Mouse (Mus musculus) mesoderm, embryonic 11.5 days (tissue): ENCODE results near the gene Tmem171.

Experiments
- DNase-seq: peaks from one replicate; pipeline ENCODE4 v3.0.0-alpha.2; 2012; ENCODE audit warnings: low read depth, low spot score

The Tmem171 gene

DNA sequence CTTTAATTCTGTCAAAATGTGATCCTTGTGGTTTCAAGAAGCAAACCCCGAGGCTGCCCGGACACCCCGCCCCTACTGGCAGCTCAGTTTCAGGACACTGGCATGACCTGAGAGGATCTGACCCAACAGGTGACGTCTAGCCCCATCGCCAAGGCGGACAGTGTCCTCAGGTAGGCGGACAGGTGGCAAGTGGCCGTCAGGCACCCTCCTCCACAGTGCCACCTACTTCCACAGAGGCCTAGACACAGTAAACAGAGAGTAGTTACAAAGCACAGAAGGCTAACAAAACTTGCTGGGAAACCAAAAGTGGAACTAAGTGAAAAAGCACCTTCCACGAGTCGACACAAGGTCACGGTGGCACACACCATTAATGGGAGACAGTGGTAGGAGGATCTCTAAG is 1.3 kb downstream of the Tmem171 start:
- DNase-seq = no peak

DNA sequence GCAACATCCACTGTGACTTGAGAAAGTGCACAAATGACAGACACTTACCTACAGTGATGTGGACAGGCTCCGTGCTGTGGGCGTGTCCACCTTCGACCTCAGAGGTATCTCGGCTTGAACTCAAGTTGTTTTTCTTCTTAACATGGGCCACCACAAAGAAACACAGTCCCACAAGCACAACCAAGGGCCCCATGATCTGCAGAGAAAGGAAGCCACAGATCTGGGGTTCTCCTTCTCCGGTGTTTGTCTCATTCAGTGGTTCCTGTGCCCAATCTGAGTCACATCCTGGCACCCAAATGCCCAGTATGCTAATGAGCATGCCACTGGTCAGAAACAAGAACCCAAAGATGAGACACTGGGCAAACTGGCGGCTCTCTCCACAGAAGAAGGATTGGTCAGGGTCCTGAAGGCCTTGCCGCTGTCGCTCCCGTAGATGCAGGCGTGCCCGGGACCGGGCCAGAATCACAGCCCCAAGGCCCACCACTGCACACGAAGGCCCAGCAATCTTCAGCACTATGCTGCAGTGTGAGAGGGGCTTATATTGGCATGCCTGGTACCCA is 2.6 kb downstream of the Tmem171 start:
- no peak for DNase-seq

DNA sequence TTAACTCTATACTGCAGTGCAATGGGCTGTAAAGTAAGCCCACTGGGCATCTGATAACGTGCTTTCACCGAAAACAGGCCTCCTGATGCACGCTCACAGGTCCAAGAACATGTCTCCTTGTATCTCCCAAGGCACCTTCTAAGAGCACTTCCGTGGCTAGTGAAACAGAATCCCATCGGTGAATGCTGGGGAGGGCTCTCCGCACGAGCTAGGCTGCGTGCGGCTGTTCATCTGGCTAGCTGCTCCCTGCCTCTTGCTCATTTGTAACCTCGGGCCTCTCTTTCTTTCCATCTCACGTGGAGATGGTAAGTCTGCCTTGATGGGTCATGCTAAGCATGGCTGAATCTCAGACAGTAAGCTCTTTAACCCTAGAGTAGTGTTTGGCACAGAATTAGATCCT is 3.7 kb downstream of the Tmem171 start:
- DNase-seq = no peak

DNA sequence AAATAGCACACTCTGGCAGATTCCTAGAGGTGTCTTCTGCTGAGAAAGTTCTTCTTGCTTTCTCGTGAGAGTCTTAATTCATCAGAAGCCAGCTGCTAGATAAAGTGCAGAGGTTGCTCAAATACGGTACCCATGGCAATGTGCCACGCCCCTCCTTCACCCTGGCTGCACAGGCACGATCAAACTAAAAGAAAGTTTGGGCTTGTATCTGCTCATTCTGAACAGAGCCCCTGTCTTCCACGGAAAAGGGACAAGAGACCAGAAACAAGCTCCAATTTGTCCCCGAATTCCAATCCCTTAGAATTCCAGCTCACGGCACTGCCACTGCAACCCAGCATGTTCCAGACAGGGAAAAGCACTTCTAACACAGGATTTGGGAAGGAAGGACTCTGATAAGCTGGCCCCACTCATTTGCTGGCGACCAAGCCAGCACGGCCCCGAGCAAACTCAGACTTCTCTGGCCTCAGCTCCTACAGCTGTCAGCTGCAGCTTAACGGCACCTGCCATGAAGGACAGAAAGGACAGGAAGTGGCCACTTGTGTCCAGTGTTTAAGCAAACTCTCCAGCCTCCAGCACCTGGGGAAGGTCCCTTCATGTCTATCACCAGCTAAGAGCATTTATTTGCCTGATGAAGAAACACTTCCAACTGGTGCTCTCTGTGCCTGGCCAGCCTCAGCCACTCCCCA is 4.9 kb downstream of the Tmem171 start:
- no peak for DNase-seq

DNA sequence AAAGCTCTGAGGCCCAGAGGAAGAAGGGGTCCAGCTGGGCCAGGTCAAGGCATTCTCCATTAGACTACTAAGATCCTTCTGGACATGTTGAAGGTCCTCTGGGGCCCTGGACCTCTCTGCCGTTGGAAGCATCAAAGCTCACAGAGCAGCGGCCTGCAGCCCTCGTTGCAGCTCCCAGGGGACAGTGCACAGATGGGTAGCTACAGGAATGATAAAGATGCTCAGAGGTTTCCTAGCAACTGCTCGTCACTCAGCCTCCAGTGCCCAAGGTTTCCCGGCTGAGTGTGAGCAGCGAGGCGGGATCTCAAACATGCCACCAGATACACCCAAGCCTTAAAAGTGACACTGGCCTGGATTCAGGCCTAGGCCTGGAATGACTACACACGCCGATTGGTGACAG is 6.7 kb downstream of the Tmem171 start:
- peak; percentile 54 for DNase-seq

DNA sequence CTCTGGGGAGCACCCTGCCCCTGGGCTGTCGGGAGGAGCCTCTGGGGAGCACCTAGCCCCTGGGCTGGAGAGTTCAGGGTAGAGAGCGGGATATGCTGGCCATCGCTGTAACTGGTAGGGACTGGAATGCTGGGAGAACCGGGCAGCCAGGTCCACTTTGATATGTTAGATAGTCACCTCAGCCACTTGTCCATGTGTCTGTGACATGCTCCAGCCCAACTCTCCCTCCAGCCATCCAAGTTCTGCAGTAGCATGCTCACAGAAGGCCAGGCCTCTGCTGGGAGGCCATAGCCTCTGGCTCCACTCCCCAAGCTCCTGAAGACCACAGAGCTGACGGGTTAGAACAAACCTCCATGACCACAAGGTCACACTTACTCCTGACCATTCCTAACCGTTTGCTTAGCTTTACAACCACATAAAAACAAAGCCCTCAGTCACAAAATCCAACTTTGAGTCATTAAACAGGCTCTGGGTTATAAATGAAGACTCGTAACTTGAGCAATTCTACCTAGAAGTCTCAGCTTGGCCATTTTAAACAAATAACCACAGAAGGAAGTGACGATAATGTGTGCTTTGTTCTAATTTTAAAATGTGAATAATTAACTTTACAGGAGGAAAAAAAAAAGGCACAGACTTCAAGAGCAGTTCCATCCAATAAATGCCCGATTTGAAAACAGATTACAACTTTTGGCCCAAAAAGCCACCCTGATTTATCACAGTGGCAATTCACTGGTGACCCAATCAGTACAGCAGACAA is 10.3 kb downstream of the Tmem171 start:
- DNase-seq = no peak

DNA sequence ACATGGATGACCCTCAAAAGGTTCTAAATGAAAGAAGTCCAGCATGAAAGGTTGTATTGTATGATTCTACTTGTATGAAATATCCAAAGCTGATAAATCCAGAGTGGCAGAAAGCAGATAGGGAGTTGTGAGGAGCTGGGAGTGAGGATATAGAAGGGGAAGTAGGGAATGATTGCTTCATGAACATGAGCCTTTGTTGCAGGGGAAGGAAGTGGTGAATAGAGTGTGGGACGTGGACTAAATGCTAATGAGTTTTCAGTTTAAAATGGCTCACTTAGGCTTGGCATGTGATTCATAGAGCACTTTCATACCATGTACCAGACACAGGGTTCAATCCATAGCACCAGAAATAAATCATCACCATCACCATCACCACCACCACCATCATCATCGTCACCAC is 11.2 kb downstream of the Tmem171 start:
- DNase-seq = no peak

DNA sequence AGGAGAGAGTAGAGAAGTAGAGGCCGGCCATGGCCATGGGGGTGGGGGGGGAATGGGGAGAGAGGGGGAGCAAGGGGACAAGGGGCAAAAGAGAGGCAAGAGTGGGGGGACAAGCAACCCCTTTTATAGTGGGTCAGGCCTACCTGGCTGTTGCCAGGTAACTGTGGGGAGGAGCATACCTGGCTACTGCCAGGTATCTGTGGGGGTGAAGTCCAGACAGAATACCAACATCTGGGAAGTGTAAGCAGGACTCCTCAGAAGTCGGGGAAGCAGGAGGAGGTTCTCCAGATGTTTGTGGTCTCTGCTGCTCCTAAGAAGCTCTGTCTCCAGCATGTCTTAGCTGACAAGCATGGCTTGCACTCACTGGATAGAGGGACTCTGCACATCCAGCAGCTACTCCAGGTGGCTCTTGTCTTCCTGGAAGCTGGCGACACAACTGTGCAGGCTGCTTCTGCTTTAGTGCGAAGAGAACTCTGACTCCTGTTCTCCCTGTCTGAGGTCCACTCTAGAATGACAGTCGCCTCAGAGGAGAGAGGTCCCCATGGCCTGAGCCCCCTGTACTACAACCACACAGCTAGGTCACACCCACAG is 14.1 kb downstream of the Tmem171 start:
- no peak for DNase-seq

DNA sequence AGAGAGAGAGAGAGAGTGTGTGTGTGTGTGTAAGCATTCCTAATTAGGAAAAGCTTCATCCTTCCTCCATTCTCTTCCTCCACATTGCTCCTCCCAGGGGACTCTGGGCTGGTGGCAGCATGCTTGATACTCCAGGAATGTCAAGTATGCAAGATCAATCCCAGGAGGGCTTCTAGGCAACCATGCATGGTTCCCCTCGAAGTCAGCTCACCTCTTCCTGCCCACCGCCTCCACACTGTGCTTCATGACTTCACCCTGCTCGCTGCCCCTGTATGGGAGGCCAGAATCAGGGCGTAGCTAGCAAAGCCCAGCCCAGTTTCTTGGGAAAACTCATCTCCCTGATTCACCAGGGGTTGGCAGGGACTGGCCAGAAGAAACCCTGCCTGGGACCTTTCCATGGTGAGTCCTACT is 15.0 kb downstream of the Tmem171 start:
- DNase-seq = peak; percentile 74

DNA sequence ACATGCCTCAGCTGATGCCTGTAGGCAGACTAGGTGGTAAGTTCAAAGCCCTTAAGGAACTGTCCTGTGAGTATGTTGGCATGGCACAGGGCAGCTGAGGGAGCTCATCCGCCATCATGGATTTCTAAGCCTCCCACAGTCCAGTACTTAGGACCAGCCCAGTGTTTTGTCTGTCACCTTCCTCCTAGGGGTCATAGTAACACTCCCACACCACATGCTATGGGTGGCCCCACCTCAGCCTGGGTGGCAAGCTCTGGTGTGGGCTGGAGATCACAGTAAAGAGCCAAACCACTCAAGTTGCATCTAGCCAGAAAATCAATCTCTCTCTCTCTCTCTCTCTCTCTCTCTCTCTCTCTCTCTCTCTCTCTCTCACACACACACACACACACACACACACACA is 15.4 kb downstream of the Tmem171 start:
- DNase-seq = no peak

DNA sequence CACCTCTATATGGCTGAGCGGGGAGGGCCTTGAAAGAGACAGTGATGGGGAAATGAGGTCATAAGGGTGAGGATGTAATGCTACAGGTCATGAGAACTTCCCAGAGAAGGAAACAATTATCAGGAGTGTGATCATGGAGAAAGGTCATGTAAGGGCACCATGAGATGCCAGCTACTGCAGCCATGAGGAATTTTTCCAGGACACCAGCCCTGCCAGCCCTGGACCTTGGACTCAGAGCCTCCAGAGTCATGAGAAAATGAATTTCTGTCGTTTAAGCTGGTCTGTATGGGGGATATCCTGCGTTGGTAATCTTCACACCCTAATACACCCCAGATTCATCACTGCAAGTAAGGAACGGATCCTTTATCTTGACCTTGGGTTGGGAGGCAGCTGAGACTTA is 20.7 kb downstream of the Tmem171 start:
- DNase-seq = no peak

DNA sequence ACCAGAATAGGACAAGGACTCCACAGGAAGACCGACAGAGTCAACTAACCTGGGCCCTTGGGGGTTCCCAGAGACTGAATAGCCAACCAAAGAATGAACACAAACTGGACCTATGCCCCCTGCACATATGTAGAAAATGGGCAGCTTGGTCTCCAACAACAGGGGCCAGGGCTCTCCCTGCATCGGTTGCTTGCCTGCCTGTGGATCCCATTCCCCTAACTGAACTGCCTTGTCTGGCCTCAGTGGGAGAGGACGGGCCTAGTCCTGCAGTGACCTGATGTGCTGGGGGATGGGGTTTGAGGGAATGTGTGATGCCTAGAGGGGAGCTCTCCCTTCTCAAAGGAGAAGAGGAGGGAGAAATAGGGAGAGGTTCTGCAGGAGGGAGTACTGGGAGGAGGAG is 25.3 kb downstream of the Tmem171 start:
- DNase-seq = no peak

DNA sequence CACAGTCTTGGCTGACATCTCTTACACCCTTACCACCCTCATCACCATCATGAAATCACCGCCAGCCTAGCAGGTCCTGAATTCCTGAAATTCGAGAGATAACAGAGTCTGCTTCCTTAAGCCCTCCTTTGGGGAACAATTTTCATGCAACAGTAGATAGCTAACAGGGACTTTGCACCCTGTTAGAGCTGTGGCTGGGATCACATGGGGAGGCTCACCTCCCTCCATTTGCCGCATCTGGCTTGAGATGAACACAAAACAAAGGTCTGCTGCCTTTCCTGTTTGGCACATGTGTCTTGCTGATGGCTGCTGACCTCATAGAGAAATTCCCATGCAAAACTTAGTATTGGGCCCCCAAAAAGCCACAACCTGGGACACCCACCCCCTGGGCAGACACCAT is 27.3 kb downstream of the Tmem171 start:
- no peak for DNase-seq

DNA sequence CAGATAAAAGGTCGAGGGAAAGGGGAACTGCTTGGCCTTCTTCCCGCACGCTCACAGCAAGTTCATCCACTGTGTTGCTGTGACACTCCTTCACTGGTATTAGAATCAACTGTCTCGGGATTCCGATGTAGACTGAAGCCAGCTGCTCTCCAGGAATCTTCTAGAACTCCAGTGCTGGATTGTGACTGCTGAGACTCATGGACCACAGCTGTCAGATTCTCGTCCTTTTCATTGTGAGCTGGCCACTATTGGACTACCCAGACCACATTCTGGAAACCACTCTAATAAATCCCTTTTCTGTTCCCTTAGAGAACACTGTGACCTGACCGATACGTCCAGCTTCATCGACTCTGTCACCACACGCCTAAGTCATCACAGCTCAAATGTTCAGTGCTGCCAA is 29.4 kb downstream of the Tmem171 start:
- no peak for DNase-seq

DNA sequence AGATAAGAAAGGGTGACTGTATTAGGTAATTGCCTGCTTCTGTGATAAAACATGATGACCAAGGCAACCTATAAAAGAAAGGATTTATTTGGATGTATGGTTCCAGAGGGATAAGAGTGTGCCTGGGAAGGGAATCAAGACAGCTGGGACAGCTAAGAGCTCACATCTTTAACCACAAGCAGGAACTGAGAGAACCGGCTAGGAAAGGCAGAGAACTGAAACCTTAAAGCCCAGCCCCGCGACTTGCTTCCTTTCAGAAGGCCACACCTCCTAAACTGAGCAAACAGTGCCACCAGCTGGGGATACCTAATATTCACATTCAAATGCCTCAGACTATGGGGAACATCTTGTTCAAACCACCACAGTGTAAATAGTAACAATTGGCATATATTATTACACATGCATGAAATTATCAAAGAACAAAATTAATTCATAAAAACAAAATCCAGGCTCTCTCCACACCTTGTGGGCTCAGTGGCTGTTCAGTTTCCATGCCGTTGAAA is 32.4 kb downstream of the Tmem171 start:
- DNase-seq = no peak

DNA sequence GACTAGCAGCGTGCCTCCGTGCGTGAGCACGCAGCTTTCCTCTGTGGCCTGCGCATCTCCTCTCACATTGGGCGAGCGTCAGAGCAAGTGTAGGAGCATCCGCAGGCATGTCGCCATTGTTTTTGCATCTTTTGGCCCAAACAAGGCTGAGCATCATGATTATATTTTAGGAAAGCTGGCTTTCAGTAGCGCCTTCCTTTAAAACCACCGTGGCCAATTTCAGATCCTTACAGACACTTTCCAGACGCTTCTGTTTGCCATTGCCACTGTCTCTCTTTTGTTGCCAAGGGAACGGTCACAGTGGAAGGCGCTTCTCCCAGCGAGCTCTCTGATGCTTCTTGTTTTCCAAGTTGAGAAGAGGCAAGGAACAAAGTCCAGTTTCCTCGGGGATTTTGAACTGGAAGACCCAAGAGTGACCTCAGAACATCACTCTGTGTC is 38.6 kb downstream of the Tmem171 start:
- DNase-seq = no peak

DNA sequence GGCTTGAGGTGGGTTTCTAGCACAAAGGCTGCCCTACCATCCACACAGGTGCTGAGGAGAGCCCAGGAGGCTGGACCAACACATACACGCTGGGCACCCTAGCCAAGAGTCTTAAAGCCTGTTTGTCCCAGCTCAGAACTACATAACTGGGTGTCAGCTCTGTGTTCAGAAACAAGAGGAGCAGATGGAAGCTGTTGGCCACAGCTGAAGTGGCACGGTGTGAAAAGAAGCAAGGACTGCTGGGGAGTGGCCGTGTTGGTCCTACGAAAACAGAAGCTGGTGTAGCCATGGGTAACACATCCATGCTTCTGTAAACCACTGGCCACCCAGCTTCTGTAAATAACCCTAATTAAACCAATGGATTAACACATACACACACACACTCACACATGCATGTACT is 39.3 kb downstream of the Tmem171 start:
- DNase-seq = no peak

DNA sequence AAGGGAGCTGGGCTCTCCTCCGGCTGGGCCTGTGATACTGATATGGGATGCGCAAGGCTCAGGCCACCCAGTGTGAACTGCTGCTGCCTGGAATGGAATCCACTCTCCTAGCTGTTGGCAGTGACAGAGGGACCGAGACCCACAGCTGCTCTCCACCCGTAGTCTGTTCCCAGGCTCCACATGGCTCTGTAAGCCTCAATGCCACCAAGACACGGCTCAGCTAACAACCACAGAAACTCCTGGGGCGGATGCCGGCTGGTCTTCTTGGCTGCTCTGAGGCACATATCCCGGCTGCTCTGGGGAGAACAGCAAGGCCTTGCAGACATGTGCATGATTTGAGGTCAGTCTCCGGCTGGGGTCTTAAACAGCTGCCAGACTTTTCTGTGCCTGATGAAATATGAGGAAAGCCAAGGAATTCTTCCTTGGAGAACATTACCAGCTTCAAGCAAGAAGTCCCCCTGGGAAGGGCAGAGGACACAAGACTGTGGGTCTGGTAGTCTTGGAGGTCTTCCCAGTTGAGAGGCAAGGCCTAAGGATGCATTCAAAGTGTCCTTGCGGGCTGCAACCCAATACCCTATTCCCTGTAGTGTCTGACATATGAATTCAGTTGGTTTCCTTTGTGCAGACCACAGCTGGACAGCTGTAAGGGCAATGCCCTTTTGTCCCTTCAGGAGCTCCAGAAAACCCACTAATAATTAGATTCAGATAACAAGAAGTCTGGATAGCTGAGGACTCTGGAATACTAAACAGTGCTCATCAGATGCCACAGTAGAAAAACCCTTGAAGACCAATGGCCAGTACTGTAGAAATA is 40.3 kb downstream of the Tmem171 start:
- DNase-seq = peak; percentile 30

DNA sequence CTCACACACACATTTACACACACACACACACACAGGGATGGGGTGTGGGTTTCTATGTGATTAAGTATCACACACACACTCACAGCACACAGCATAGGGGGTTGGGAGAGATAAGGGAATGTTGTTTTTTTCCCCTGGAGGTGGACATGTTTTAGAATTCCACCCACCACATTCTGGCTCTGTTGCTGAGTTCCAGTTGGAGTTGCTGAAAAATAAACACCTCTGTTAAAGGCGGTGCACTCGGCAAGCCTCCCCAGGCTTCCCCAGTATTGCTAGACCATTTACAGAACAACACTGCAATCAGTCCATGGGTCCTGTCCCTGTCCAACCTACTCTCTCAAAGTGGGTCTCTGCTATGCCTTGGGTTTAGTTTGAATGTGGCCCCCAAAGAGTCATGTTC is 42.4 kb downstream of the Tmem171 start:
- DNase-seq = no peak

DNA sequence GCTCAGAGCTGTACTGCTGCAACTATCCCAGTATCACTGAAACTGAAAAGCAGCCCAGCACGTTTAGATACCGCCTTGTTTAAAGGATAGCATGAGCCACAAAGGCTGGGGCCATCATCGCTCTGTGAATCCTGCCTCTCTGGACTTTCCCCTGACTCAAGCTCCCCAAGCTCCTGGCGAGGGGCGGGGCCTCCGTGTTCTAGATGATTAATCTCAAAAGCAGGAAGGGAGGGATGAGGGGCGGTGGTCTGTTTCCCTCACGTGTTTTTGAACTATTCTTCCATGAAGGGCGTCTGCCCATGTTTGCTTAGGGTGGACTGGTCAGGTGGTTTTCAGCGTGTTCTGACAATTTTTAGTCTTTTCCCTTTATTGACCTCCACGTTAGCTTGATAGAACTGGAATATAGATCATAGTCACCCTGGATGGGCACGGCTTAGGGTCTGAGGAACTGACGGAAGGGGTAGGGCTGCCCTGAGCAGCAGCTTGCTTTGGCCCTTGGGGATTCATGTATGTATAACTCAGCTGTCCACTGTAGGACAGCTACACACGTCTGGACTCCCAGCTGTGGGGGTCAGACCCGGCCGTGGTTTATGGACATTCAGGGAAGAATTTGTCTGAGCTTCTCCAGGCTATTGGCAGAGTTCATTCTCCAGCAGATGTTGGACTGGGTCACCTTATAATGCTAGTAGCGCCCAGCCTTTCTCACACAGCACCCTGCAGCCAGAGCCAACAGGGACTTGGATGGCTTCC is 43.2 kb downstream of the Tmem171 start:
- DNase-seq = no peak
